Mouse (Mus musculus) small intestine, adult 2 months (tissue): Measurements from ENCODE around the gene Tm9sf2.
A peak's percentile ranks its signal among the peaks of the same experiment; 100 is the strongest.

Source experiments
- CTCF ChIP-seq: fragments of 200-500 bp; IDR thresholded peaks from 2 replicates; pipeline ENCODE4 v1.5.1; 2012; ENCODE audit warnings: low read depth, mild to moderate bottlenecking, control low read depth, inconsistent platforms, low read length, moderate library complexity, mixed read lengths; ENCODE audit not compliant: insufficient replicate concordance, insufficient read length; ENCODE audit errors: extremely low read depth
- POLR2A ChIP-seq: fragments of 200-500 bp; IDR thresholded peaks from 2 replicates; pipeline ENCODE4 v1.6.1; 2012; ENCODE audit warnings: low read depth, mild to moderate bottlenecking, control low read depth, inconsistent platforms, low read length, moderate library complexity

GRCm38 (mm10) chr14:122181078-122181814 is 74.4 kb downstream of the Tm9sf2 start, which contains the start of gene Clybl:
- TF ChIP-seq CTCF (no peak), POLR2A (peak; percentile 32; the same call in 1 of the 2 replicates)
